Mouse (Mus musculus) forebrain, embryonic 15.5 days (tissue): ENCODE data around the gene Exosc5. TPM values are rescaled to one million over a fixed set of nuclear protein-coding genes. Genes with fewer than 3 reads are reported as not detected.

ENCODE experiments used
- ATAC-seq: fragments of 200-750 bp; cut with Nextera tagmentation; replicated peaks from 2 replicates; pipeline ENCODE4 v1.8.0; 2017; ENCODE audit warnings: mild to moderate bottlenecking, moderate TSS enrichment, moderate library complexity
- H3K27ac ChIP-seq: fragments of 300-500 bp; sonication (generic); replicated peaks from 2 replicates; pipeline ENCODE4 v1.5.1; 2015; ENCODE audit warnings: mild to moderate bottlenecking, inconsistent platforms
- H3K27me3 ChIP-seq: fragments of 300-500 bp; sonication (generic); 2 replicates; pipeline ENCODE4 v1.6.1; 2015; ENCODE audit warnings: inconsistent platforms
- H3K36me3 ChIP-seq: fragments of 300-500 bp; sonication (generic); 2 replicates; pipeline ENCODE4 v1.6.1; 2015; ENCODE audit warnings: mild to moderate bottlenecking, inconsistent platforms
- H3K4me1 ChIP-seq: fragments of 300-500 bp; sonication (generic); 2 replicates; pipeline ENCODE4 v1.6.1; 2015; ENCODE audit warnings: inconsistent platforms
- H3K4me2 ChIP-seq: fragments of 300-500 bp; sonication (generic); replicated peaks from 2 replicates; pipeline ENCODE4 v1.6.1; 2015; ENCODE audit warnings: mild to moderate bottlenecking, inconsistent platforms
- H3K4me3 ChIP-seq: fragments of 300-500 bp; sonication (generic); 2 replicates; pipeline ENCODE4 v1.5.1; 2015; ENCODE audit warnings: mild to moderate bottlenecking, inconsistent platforms
- H3K9ac ChIP-seq: fragments of 300-500 bp; sonication (generic); replicated peaks from 2 replicates; pipeline ENCODE4 v1.6.1; 2015; ENCODE audit warnings: mild to moderate bottlenecking, inconsistent platforms
- H3K9me3 ChIP-seq: fragments of 300-500 bp; sonication (generic); 2 replicates; pipeline ENCODE4 v1.6.1; 2016; ENCODE audit warnings: inconsistent platforms
- WGBS: fragments of 180-500 bp; shearing (Covaris S2); methylation state at CpG from one replicate; pipeline ENCODE4 v1.1.7; 2015; ENCODE audit warnings: mixed read lengths; 5-methylcytosine and 5-hydroxymethylcytosine counted together
- polyA plus RNA-seq: library from polyadenylated mRNA; unstranded; fragments of >200 nt; fragmentation: Nextera tagmentation; extraction: Ambion mirVana; gene quantifications from 2 replicates; pipeline ENCODE4 v1.2.1, GENCODE M21; 2015

The Exosc5 gene
- polyA plus RNA-seq, 1 experiment from 2014 or later: 50.5 TPM

DNA sequence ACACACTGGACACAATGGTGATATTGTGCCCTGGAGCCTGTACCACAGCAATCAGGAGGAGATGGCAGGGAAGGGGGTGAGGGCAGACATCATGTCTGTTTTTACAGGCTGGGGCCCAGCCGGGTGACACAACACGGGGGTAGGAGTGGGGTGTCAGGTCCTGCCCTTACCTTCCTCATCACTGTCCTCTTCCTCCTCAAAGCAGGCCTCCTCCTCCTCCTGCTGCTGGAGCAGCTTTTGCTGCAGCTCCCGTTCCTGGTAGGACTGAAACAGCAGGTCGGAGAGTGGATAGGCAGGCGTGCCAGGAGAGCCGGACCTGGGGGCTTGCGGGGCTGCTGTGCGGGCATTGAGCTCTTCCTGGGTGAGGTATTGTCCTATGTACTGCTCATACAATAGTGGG lies 55.6 kb downstream of the Exosc5 start:
- H3K36me3 ChIP-seq: peaks cover 41% of the 10 kb centered on the region
- H3K4me3 ChIP-seq: no peak overlapping the region
- H3K27ac ChIP-seq: no peak overlapping the region
- 93% methylated on average over 8 of the region's 8 CpGs for WGBS
- ATAC-seq: no peak
- H3K9ac ChIP-seq: no peak overlapping the region
- no peak overlapping the region for H3K4me2 ChIP-seq
- H3K9me3 ChIP-seq: no peaks in the 10 kb centered on the region
- peaks cover 30% of the 10 kb centered on the region for H3K4me1 ChIP-seq
- no peaks in the 10 kb centered on the region for H3K27me3 ChIP-seq

GRCm38 (mm10) chr7:25715731-25716271 lies 56.8 kb downstream of the Exosc5 start:
- no peak overlapping the region for H3K4me3 ChIP-seq
- H3K36me3 ChIP-seq: peaks cover 43% of the 10 kb centered on the region

DNA sequence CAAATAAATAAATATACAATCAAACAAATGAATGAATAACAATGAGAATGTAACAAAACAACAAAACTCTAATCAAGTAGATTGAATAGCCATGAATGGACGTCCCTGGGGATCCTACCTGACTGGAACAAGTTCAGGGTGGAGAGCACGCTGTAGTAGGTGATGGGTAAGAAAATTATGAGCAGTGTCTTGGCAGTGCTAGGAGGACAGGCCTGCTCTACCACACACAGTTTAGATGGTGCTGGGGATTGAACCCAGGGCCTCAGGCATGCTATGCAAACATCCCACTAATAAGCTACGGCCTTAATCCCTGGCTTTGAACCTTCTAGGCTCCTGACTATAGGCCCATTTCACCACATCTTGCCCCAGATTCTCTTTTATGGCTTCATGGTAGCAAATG lies 58.5 kb downstream of the Exosc5 start:
- Histone ChIP-seq H3K27ac (no peak overlapping the region), H3K36me3 (peaks cover 52% of the 10 kb centered on the region), H3K9me3 (no peaks in the 10 kb centered on the region), H3K9ac (0 out of 2 replicates have a peak overlapping the region, but pooled peaks have one; percentile 64), H3K4me2 (peak overlapping the region; percentile 57; the same call in 1 of the 2 replicates), H3K4me1 (peaks cover 23% of the 10 kb centered on the region), H3K27me3 (no peaks in the 10 kb centered on the region), H3K4me3 (peak overlapping the region; percentile 73; the same call in 1 of the 2 replicates)
- no peak for ATAC-seq
- WGBS: 90% methylated on average over 3 of the region's 3 CpGs

More at GRCm38 (mm10) chr7:25715731-25716271, 56.8 kb downstream of the Exosc5 start:
- H3K9ac ChIP-seq: no peak overlapping the region
- H3K4me1 ChIP-seq: peaks cover 24% of the 10 kb centered on the region
- 95% methylated on average over 22 of the region's 22 CpGs for WGBS
- ATAC-seq: no peak
- no peaks in the 10 kb centered on the region for H3K27me3 ChIP-seq
- no peak overlapping the region for H3K27ac ChIP-seq
- no peak overlapping the region for H3K4me2 ChIP-seq
- no peaks in the 10 kb centered on the region for H3K9me3 ChIP-seq

DNA sequence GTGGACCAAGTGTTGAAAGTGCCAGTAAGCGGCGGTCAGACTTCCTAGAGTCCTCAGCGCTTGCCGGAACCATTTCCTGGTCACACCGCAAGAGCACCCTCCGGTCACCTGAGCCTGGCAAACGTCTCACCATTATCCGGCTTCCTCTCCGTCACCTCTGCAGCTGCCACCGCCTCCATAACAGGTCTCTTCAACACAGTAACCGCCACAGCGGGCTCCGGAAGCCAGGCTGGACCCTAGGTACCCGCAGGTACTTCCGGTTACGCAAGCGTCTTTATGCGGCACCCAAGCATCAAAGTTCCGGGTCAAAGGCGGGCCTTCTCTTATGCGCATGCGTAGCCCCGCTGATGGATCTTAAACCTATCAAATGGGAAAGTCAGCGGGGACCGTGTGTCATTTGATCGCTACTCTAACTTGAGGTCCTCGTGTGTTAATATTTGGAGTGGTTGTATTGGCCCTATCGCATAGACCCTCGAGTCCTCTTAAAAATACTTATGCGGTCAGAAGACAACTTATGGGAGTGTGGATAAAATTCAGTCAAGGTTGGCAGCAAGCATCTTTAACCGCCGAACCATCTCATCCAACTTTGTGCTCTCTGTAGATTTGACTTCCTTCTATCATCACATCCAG lies 59.9 kb downstream of the Exosc5 start, which contains the start of gene Ccdc97:
Gene Ccdc97 (minus strand): TSS at position 301 of the 630 bp plus-strand sequence.
- 3% methylated on average over 32 of the region's 32 CpGs for WGBS
- peaks cover 23% of the 10 kb centered on the region for H3K4me1 ChIP-seq
- peaks cover 52% of the 10 kb centered on the region for H3K36me3 ChIP-seq
- H3K9me3 ChIP-seq: no peaks in the 10 kb centered on the region
- no peaks in the 10 kb centered on the region for H3K27me3 ChIP-seq
- ATAC-seq: peak; percentile 88
- H3K27ac ChIP-seq: peak within 1 kb of the TSS; percentile 74
- H3K4me2 ChIP-seq: peak within 1 kb of the TSS; percentile 57
- H3K4me3 ChIP-seq: peak within 1 kb of the TSS; percentile 73
- H3K9ac ChIP-seq: peak within 1 kb of the TSS; percentile 64

GRCm38 (mm10) chr7:25719761-25720610 lies 61.0 kb downstream of the Exosc5 start:
- 61% methylated on average over 10 of the region's 10 CpGs for WGBS
- H3K4me3 ChIP-seq: no peak overlapping the region; the same call in 1 of the 2 replicates
- H3K9ac ChIP-seq: no peak overlapping the region
- H3K27me3 ChIP-seq: no peaks in the 10 kb centered on the region
- no peak overlapping the region for H3K27ac ChIP-seq
- H3K4me1 ChIP-seq: peaks cover 23% of the 10 kb centered on the region
- peak overlapping the region; percentile 57; the same call in 1 of the 2 replicates for H3K4me2 ChIP-seq
- H3K36me3 ChIP-seq: peaks cover 52% of the 10 kb centered on the region
- peak; percentile 46 for ATAC-seq
- no peaks in the 10 kb centered on the region for H3K9me3 ChIP-seq

GRCm38 (mm10) chr7:25720760-25721159 lies 61.8 kb downstream of the Exosc5 start:
- 92% methylated on average over 5 of the region's 5 CpGs for WGBS

More at GRCm38 (mm10) chr7:25720760-25721159, 61.8 kb downstream of the Exosc5 start:
- Histone ChIP-seq H3K9ac (no peak overlapping the region), H3K4me1 (peaks cover 23% of the 10 kb centered on the region), H3K27ac (no peak overlapping the region), H3K9me3 (no peaks in the 10 kb centered on the region), H3K36me3 (peaks cover 52% of the 10 kb centered on the region), H3K4me3 (no peak overlapping the region), H3K4me2 (no peak overlapping the region), H3K27me3 (no peaks in the 10 kb centered on the region)
- no peak for ATAC-seq

Other genes with a start within 250 kb of the Exosc5 start
- 0.39 and 0.60 TPM in 2 replicates for gene Cxcl17, start 246.3 kb upstream of the Exosc5 start, polyA plus RNA-seq
- gene Ceacam1, start 181.6 kb upstream of the Exosc5 start, polyA plus RNA-seq: 0.55 and 0.92 TPM in 2 replicates
- gene Ceacam2, start 119.3 kb upstream of the Exosc5 start, polyA plus RNA-seq: 0.10 and 0.23 TPM in 2 replicates
- gene Erich4, start 43.3 kb upstream of the Exosc5 start, polyA plus RNA-seq: not detected in 2 replicates
- gene Dmac2, start 39.8 kb upstream of the Exosc5 start, polyA plus RNA-seq: 32.1 and 36.3 TPM in 2 replicates
- 0.38 and 0.50 TPM in 2 replicates for gene B3gnt8, start 32.5 kb upstream of the Exosc5 start, polyA plus RNA-seq
- gene Bckdha, start 183 bp upstream of the Exosc5 start, polyA plus RNA-seq: 57.8 and 62.1 TPM in 2 replicates
- 14.4 and 17.0 TPM in 2 replicates for gene Tmem91, start 16.0 kb downstream of the Exosc5 start, polyA plus RNA-seq
- 39.2 and 39.4 TPM in 2 replicates for gene B9d2, start 21.6 kb downstream of the Exosc5 start, polyA plus RNA-seq
- 0.62 and 0.74 TPM in 2 replicates for gene Tgfb1, start 27.8 kb downstream of the Exosc5 start, polyA plus RNA-seq
- gene Ccdc97, start 59.9 kb downstream of the Exosc5 start, polyA plus RNA-seq: 29.3 and 32.4 TPM in 2 replicates
- gene Hnrnpul1, start 95.6 kb downstream of the Exosc5 start, polyA plus RNA-seq: 51.8 and 53.5 TPM in 2 replicates
- gene Axl, start 129.5 kb downstream of the Exosc5 start, polyA plus RNA-seq: 16.5 and 17.7 TPM in 2 replicates
- 0.61 and 1.1 TPM in 2 replicates for gene Cyp2s1, start 157.7 kb downstream of the Exosc5 start, polyA plus RNA-seq
- gene Cyp2b10, start 238.5 kb downstream of the Exosc5 start, polyA plus RNA-seq: not detected in 2 replicates